Mouse (Mus musculus) ZHBTc4 (cell line): ENCODE measurements around the gene Cib1.
A peak's percentile ranks its signal among the peaks of the same experiment; 100 is the strongest.

Experiments used
- DNase-seq: peaks from one replicate; pipeline ENCODE4 v3.0.0-alpha.2; 2011; ENCODE audit warnings: low read depth, low spot score

The Cib1 gene

DNA sequence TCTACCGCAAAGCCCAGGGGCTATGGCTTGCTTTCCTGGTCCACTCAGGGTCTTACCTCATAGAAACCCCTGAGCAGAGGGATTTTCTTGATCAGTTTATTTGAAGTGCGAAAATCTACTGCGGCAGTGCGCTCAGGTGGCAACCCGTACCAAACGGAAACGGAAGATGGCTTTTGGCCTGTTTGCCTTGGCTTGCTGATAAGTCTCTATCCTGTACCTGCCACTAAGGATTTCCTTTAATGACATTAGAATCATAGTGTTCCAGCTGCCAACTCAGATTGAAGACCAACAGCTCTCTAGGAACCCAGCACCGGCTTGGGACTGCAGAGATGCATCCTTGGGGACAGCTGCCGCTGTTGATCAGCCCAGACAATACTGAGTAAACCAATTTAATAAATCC, 1.2 kb upstream of the Cib1 start:
- DNase-seq: no peak

DNA sequence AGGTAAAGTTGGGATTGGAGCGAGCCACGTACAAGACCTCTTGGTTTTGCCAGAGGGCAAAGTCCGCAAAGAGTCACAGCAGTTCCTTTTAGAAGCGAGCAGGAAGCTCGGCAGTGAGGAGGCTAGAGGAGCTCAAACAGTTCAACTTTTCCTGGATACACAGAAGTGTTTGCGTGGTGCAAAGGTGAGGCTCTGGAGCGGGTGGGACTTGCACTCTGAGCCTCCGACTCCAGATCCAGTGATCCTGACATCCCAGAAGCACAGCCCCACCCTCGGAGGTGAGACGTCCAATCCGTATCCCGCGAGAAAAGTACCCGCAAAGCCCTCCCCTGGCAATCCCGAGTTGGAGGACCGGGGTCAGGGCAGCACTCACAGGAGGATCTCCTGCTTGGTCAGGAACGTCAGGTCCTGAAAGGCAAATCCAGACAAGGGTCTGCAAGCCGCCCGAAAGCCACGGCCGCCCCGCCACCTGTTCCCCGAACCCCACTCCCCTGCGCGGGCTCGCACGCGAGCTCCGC, 583 bp downstream of the Cib1 start:
- DNase-seq: peak; percentile 85

DNA sequence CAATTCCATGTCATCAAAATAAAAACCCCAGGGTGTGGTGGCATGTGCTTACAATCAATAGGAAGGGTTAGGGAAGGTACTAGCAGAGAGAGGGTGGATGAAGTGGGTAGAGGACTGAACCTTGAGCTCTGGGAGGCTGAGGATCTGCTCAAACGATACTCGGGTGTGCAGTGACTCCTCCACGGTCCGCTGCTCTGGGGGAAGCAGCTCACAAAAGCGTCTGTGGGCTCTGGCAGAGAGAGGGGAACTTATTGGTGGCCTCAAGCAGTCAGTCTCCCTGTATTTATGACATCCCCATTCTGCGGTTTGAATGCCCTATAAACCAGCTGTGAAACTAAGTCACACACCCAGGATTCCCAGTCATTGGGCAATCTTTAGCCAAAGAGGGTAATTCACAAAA, 2.4 kb downstream of the Cib1 start:
- DNase-seq: no peak

- no peak for DNase-seq
These were observed 5.5 kb downstream of the Cib1 start for GRCm38 (mm10) chr7:80227065-80227464.

- DNase-seq: peak; percentile 71
These were observed 11.3 kb downstream of the Cib1 start for GRCm38 (mm10) chr7:80221179-80221750.

GRCm38 (mm10) chr7:80220237-80220797, 12.3 kb downstream of the Cib1 start:
- DNase-seq: no peak

GRCm38 (mm10) chr7:80218666-80219065, 13.9 kb downstream of the Cib1 start:
- DNase-seq: no peak

- peak; percentile 35 for DNase-seq
These were observed 16.0 kb downstream of the Cib1 start for GRCm38 (mm10) chr7:80216566-80216965.

GRCm38 (mm10) chr7:80215398-80215797, 17.2 kb downstream of the Cib1 start:
- DNase-seq: peak; percentile 90

DNA sequence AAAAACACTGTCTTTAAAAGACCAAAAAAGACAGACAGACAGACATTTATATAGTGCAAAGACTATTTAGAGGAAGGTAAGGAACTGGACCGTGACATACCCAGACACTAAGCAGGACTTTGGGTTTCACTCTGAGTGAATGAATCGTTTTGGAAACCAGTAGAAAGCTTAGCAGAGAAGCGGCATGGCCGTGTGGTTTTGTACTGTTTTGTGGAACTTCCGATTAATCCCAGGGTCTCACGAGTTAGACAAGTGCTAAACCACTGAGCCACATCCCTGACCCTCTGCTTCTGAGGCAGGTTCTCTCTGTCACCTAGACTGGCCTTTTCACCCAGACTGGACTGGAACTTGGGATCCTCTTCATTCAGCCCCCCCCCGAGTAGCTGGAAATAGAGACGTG, 18.2 kb downstream of the Cib1 start:
- no peak for DNase-seq

- no peak for DNase-seq
These were observed 19.0 kb downstream of the Cib1 start for GRCm38 (mm10) chr7:80213604-80214003.

- DNase-seq: no peak
These were observed 21.6 kb downstream of the Cib1 start for GRCm38 (mm10) chr7:80210982-80211381.

GRCm38 (mm10) chr7:80209669-80210068, 22.9 kb downstream of the Cib1 start:
- DNase-seq: no peak

DNA sequence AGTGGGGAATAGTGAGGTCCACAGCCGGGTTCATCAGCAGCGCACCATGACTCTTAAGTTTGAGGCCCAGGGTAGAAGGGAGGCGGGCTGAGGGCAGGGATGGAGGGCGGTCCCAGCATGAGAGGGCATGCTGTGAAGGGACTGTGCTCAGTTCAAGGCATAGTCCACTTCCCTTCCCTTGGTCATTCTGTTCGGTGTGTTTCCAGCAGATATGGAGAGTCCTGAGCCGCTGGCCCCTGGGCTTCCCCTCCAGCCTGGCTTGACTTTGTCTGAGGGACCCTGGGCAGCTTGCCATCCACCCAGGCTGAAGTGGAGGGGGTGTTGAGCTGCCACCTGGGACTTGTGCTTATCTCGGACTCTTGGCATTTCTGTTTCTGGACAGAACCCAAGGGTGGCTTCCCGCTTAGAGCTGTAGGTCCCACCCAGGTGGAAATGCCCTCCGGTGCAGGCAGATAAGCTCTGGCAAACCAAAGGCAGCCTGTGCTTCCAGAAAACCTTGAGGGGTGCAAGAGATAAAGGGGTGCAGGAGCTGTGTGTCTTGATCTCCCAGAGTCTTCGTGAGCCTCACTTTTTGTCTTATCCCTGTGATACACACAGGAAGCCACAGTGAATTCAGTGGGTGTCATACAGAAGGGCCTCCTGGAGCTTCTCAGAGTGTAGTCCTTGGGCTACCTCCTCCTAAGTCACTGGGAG, 23.7 kb downstream of the Cib1 start:
- no peak for DNase-seq

- no peak for DNase-seq
These were observed 24.5 kb downstream of the Cib1 start for GRCm38 (mm10) chr7:80208026-80208642.

GRCm38 (mm10) chr7:80207314-80207731, 25.3 kb downstream of the Cib1 start:
- peak; percentile 65 for DNase-seq

DNA sequence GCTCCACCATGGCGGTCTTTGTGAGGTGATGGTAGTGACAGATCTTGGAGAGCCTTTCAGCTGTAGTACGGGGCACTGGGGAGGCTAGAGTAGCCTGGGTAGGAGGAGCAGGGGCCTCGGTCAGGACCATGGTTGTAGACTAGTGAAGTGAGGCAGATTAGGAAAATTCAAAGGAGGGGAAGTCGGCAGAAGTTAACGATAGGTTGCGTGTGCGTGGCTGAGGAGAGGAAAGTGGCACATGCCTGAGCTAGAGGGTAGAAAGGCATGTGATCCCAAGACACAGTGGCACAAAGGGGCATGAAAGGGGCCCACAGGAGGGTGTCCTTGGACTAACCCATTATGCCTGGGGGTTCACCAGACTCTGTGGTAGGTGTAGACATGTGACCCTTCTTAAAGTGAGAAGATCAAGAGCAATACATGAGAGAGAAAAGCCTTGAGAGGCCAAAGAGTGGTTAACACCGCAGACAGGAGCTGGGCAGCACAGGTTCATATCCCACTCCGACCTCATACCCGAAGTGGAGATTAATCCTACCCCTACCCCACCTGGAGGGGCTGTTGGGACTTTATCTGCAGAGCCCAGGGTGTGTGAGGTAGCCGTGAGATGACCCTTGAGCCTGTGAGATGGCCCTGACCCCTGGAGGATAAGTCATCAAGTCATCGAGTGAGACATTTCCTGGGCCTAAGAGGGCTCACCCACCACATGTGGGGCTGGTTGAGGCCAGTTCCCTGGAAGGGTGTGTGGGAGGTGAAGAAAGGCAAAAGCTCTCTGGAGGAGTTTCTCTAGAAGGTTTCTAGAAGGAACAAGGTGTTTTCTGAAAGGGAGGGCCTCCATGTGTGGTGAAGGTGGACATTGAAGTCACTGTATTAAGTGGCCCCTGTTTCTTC, 26.7 kb downstream of the Cib1 start:
- no peak for DNase-seq

GRCm38 (mm10) chr7:80204961-80205360, 27.7 kb downstream of the Cib1 start:
- DNase-seq: no peak

DNA sequence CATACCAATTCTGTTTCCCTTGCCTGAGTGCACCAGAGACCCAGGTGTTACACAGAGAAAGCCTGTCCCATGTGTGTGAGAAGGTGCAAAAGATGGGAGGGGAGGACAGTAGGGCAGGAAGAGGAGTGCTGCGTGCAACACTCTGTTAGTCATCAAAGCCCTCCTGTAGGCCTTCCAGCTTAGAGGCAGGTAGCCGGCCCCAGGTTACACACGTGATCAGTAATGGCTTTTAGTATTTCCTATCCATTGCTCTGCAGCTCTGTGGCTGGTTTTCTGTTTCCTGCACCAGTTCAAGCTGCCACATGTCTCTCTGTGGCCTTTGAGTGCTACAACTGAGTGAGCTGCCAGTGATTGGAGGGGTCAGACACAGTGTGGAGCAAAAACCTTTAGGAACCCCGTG, 28.3 kb downstream of the Cib1 start:
- DNase-seq: no peak

GRCm38 (mm10) chr7:80203638-80204096, 28.9 kb downstream of the Cib1 start:
- DNase-seq: no peak

GRCm38 (mm10) chr7:80202961-80203360, 29.7 kb downstream of the Cib1 start:
- DNase-seq: no peak
